17 mouse cellular contexts compared by ENCODE assay signal in the genomic region with DNA sequence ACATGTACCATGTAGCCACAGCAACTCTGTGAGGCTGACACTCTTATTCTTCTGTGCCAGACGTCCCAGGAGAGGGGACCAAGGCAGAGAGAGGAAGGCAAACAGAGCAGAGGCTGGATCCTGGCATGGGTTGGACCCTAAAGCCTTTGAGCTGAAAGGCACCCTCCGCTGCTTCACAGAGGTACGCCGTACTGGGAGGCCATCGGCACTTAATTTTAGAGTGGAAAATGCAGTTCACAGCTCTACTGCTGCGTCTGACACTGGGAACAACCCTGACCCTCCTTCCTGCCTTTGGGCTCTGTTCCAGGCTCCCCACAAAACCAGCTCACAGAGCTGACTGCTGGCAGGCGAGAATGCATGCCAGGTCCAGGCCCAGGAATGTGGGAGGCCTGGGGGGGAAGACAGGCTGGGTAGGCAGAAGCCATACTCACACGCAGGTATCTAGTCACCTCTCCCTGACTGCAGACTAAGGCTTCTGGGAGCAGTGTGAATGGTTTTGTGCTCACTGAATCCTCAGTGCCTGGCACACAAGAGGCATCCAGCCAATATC. TPM values are rescaled to one million over a fixed set of nuclear protein-coding genes. Genes with fewer than 3 reads are reported as not detected.
DNase-seq lines count a peak whose midpoint lies in the region; ATAC-seq lines count a peak whose summit lies in the region.
"Had no signal": no experiment of that assay in that cellular context is flagged by ENCODE, and none has a peak within 500 bp of the region (broad histone marks: within the 10 kb centered on the region; RNA-seq: fewer than 3 reads in every experiment).

No protein-coding gene starts in this region.

- no peak overlapping the region for H3K4me2 ChIP-seq in limb, embryonic 13.5 days (replicated peaks)
- H3K4me2 ChIP-seq: midbrain, embryonic 13.5 days had no signal

- H3K9me3 ChIP-seq in limb, embryonic 13.5 days, result no peaks in the 10 kb centered on the region
- H3K9me3 ChIP-seq in limb, embryonic 10.5 days (replicated peaks), result no peaks in the 10 kb centered on the region
- H3K9me3 ChIP-seq: midbrain, embryonic 13.5 days had no signal

- peaks cover 7% of the 10 kb centered on the region for H3K4me1 ChIP-seq in limb, embryonic 13.5 days
- peaks cover 6% of the 10 kb centered on the region; the same call in 1 of the 2 replicates for H3K4me1 ChIP-seq in limb, embryonic 10.5 days
- H3K4me1 ChIP-seq: midbrain, embryonic 13.5 days had no signal

- H3K27me3 ChIP-seq in limb, embryonic 13.5 days, result peaks cover 41% of the 10 kb centered on the region
- peaks cover 22% of the 10 kb centered on the region; the same call in 1 of the 2 replicates for H3K27me3 ChIP-seq in limb, embryonic 10.5 days (ENCODE audit: low read depth, poor library complexity, severe bottlenecking)
- H3K27me3 ChIP-seq: midbrain, embryonic 13.5 days had no signal

- no peak overlapping the region for H3K4me3 ChIP-seq in limb, embryonic 13.5 days
- no peak overlapping the region for H3K4me3 ChIP-seq in limb, embryonic 10.5 days
- H3K4me3 ChIP-seq: gastrocnemius, adult 2 months; midbrain, embryonic 13.5 days had no signal

- DNase-seq in cerebellum, adult 8-10 months, result no peak
- no peak for DNase-seq in limb, embryonic 10.5 days (ENCODE audit: low spot score)
- DNase-seq in Muller cell, postnatal 12 days (ENCODE audit: inconsistent ontology term), result peak; percentile 81
- peak; percentile 61 for DNase-seq in cerebellum, postnatal 25 days
- no peak for DNase-seq in testis, postnatal 10 days (ENCODE audit: low spot score)
- no peak for DNase-seq in frontal cortex, adult 2 months (ENCODE audit: extremely low spot score in 1 of 2, low spot score in 1 of 2)
- DNase-seq: gastrocnemius, adult 2 months; heart, postnatal 14 days; kidney, adult 18-20 months; kidney, postnatal 4 days; thymus, adult 2 months had no signal

- ATAC-seq in cerebellum, adult (ENCODE audit: insufficient number of reproducible peaks, low FRiP score, low TSS enrichment), result peak; percentile 18; the same call in 1 of the 2 replicates
- ATAC-seq in limb, embryonic 13.5 days (ENCODE audit: low FRiP score, low read depth), result peak; percentile 33; the same call in 1 of the 2 replicates
- ATAC-seq: forebrain, embryonic 14.5 days; hindbrain, postnatal 0 days; midbrain, embryonic 13.5 days had no signal

- peak overlapping the region; percentile 19; the same call in 1 of the 2 replicates for H3K9ac ChIP-seq in limb, embryonic 13.5 days
- H3K9ac ChIP-seq: liver, embryonic 14.5 days; midbrain, embryonic 13.5 days had no signal

- 34% methylated on average over 8 of the region's 8 CpGs for WGBS in limb, embryonic 13.5 days
- WGBS in limb, embryonic 10.5 days, result 66% methylated on average over 8 of the region's 8 CpGs

- no peaks in the 10 kb centered on the region for H3K36me3 ChIP-seq in limb, embryonic 13.5 days
- no peaks in the 10 kb centered on the region for H3K36me3 ChIP-seq in limb, embryonic 10.5 days
- H3K36me3 ChIP-seq: midbrain, embryonic 13.5 days had no signal

- H3K27ac ChIP-seq in limb, embryonic 13.5 days, result 0 out of 2 replicates have a peak overlapping the region, but pooled peaks have one; percentile 11
- H3K27ac ChIP-seq in limb, embryonic 10.5 days, result no peak overlapping the region
- H3K27ac ChIP-seq: gastrocnemius, adult 2 months; hindbrain, postnatal 0 days; liver, embryonic 14.5 days; midbrain, embryonic 13.5 days had no signal

RNA-seq across cellular contexts. Expression of gene Ltbp2, which starts 48.9 kb away (rescaled TPM):
- polyA plus RNA-seq in limb, embryonic 13.5 days (2015; fragmentation: Nextera tagmentation; extraction: Ambion mirVana), result 1.0 and 2.7 TPM in 2 replicates
- polyA plus RNA-seq in limb, embryonic 10.5 days (2016; fragmentation: Nextera tagmentation; extraction: Ambion mirVana), result 0.03 TPM in 1 of 2 replicates, not detected in the other
- polyA plus RNA-seq in frontal cortex, adult 2 months (2012; rRNA removed), result 2.3 and 3.8 TPM in 2 replicates
- polyA plus RNA-seq: forebrain, embryonic 14.5 days had no signal

RNA-seq across cellular contexts. Expression of gene Isca2, which starts 54.4 kb away (rescaled TPM):
- polyA plus RNA-seq in limb, embryonic 13.5 days (2015; fragmentation: Nextera tagmentation; extraction: Ambion mirVana), result 152 and 153 TPM in 2 replicates
- 118 and 137 TPM in 2 replicates for polyA plus RNA-seq in limb, embryonic 10.5 days (2016; fragmentation: Nextera tagmentation; extraction: Ambion mirVana)
- polyA plus RNA-seq in frontal cortex, adult 2 months (2012; rRNA removed), result 87.2 and 90.7 TPM in 2 replicates

RNA-seq across cellular contexts. Expression of gene Npc2, which starts 54.5 kb away (rescaled TPM):
- polyA plus RNA-seq in limb, embryonic 13.5 days (2015; fragmentation: Nextera tagmentation; extraction: Ambion mirVana), result 78.9 and 79.4 TPM in 2 replicates
- polyA plus RNA-seq in limb, embryonic 10.5 days (2016; fragmentation: Nextera tagmentation; extraction: Ambion mirVana), result 55.9 and 62.5 TPM in 2 replicates
- 40.0 and 45.9 TPM in 2 replicates for polyA plus RNA-seq in frontal cortex, adult 2 months (2012; rRNA removed)

Comparison
In these comparisons a context has a peak if more than half of its experiments do, and no peak if none do; other contexts are left out.
1. DNase-seq: peak in Muller cell, postnatal 12 days (single experiment) and cerebellum, postnatal 25 days (2 of 2); none in cerebellum, adult 8-10 months (single experiment), limb, embryonic 10.5 days (single experiment), testis, postnatal 10 days (single experiment) and frontal cortex, adult 2 months (0 of 2).